Mouse (Mus musculus) liver, embryonic 18 days (tissue): ENCODE results near the gene Olfr935. TPM values are rescaled to one million over a fixed set of nuclear protein-coding genes. Genes with fewer than 3 reads are reported as not detected.

ENCODE experiments used
- polyA plus RNA-seq: library from polyadenylated mRNA; depleted of rRNA; stranded (reverse); fragments of >200 nt; gene quantifications from 2 replicates; pipeline ENCODE4 v1.2.3, GENCODE M21; 2012; rRNA removed

The Olfr935 gene
- not detected in 2 replicates for polyA plus RNA-seq

DNA sequence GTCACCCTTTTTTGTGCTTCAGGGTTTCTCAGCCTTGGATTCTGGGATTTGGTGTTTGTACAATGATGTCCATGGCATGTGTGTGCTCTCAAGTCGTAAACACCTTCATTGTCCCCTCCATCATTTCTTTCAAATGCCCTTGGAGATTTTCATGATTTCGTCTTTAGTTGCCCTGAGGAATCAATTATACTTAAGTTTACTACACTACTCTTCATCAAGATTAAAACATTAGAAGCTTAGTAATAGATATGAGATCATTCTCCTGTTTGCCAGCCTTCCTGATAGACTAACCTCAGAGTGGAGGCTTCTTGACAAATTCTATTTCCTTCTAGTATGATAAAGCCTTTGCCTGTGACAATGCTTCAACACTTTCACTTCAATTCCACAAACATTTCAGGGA lies at the start of gene Olfr935:
Gene Olfr935 (minus strand): TSS at position 101 of the 400 bp plus-strand sequence.

DNA sequence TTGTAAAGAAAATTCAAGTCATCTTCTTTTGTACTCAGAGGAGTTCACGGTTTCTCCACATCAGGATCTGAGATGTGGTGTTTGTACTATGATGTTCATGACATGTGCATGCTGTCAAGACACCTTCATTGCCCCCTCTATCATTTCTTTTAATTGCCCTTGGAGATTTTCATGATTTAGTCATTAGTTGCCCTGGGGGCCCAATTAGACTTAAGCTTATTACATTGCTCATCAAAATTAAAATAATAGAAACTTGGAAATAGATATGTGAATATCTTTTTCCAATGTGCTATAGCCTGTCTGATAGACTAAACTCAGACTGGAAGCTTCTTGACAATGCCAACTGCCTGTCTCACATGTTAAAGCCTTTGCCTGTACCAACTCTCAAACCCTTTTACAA lies 23.8 kb upstream of the Olfr935 start, which contains the start of gene Olfr146:
Gene Olfr146 (minus strand): TSS at position 101 of the 400 bp plus-strand sequence.

DNA sequence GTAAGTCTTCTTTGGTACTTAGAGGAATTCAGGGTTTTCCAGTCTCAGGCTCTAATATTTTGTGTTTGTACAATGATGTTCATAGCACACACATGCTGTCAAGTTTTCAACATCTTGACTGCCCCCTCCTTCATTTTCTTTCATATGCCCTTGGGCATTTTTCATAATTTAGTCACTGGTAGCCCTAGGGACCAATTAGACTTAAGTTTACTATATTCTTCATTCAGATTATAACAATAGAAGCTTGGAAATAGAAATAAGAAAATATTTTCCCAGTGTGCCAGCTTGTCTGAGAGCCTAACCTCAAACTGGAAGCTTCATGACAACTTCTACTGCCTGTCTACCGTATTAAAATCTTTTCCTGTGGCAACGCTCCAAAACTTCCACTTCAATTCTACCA lies 11.3 kb downstream of the Olfr935 start, which contains the start of gene Olfr934:
Gene Olfr934 (minus strand): TSS at position 101 of the 400 bp plus-strand sequence.

DNA sequence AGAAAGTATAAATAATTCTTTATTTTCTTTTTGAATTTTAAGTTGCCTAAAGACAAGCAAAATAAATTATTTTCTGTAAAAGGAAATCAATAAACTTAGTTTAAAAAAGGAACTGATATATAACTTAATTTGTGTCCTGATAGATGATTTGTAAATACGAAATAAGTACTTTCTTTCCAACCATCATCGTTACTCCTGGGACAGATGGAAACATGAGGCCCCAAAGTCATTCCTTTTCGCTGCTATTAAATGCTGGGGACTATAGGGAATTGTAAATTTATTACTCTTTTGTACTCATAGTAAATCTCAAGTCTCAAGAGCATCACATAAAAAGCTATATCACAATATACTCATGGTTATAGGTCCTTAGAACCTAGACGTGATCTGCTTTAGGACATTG lies 27.5 kb downstream of the Olfr935 start, which contains the start of gene Olfr933:
Gene Olfr933 (plus strand): TSS at position 301 of the 400 bp plus-strand sequence.

Other genes starting within 250 kb of the Olfr935 start
- gene Olfr920, start 247.4 kb downstream of the Olfr935 start, polyA plus RNA-seq: 0.08 and 0.09 TPM in 2 replicates
- not detected in 2 replicates for gene Olfr921, start 226.6 kb downstream of the Olfr935 start, polyA plus RNA-seq
- gene Olfr922, start 185.1 kb downstream of the Olfr935 start, polyA plus RNA-seq: not detected in 2 replicates
- not detected in 2 replicates for gene Olfr923, start 173.1 kb downstream of the Olfr935 start, polyA plus RNA-seq
- not detected in 2 replicates for gene Olfr924, start 155.2 kb downstream of the Olfr935 start, polyA plus RNA-seq
- not detected in 2 replicates for gene Olfr26, start 144.6 kb downstream of the Olfr935 start, polyA plus RNA-seq
- gene Olfr926, start 122.6 kb downstream of the Olfr935 start, polyA plus RNA-seq: not detected in 2 replicates
- gene Olfr930, start 69.9 kb downstream of the Olfr935 start, polyA plus RNA-seq: not detected in 2 replicates
- not detected in 2 replicates for gene Olfr933, start 27.4 kb downstream of the Olfr935 start, polyA plus RNA-seq
- gene Olfr934, start 11.4 kb downstream of the Olfr935 start, polyA plus RNA-seq: not detected in 2 replicates
- gene Olfr146, start 23.7 kb upstream of the Olfr935 start, polyA plus RNA-seq: not detected in 2 replicates
- gene Olfr937, start 65.3 kb upstream of the Olfr935 start, polyA plus RNA-seq: not detected in 2 replicates
- gene Olfr938, start 79.2 kb upstream of the Olfr935 start, polyA plus RNA-seq: not detected in 2 replicates
- gene Olfr27, start 128.4 kb upstream of the Olfr935 start, polyA plus RNA-seq: not detected in 2 replicates
- gene Olfr943, start 166.6 kb upstream of the Olfr935 start, polyA plus RNA-seq: not detected in 2 replicates
- not detected in 2 replicates for gene Olfr944, start 202.2 kb upstream of the Olfr935 start, polyA plus RNA-seq